In the genomic region with DNA sequence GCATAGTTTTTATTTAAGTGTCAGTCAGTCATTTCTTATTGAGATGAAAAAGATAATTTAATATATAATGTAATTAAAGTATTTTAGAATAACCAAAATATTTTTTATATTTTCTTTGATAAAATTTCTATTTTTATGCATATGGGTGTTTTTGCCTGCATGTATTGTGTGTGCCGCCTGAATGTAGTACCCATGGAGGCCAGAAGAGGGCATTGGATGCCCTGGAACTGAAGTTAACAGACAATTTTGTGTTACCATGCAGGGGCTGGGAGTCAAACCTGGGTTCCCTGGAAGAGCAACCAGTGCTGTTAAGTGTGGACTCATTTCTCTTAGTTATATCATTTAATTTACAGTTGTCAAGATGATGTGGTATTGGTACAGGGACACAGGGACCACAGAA, we compare ENCODE assay signal across 17 mouse cellular contexts.
DNase-seq lines count a peak whose midpoint lies in the region; ATAC-seq and TF ChIP-seq lines count a peak whose summit lies in the region.
"Had no signal": no experiment of that assay in that cellular context is flagged by ENCODE, and none has a peak within 500 bp of the region (broad histone marks: within the 10 kb centered on the region; RNA-seq: fewer than 3 reads in every experiment).

No protein-coding gene starts in this region.

- no peaks in the 10 kb centered on the region for H3K36me3 ChIP-seq in heart, adult 2 months (ENCODE audit: control insufficient read depth, insufficient read depth, low read length)
- H3K36me3 ChIP-seq in liver, embryonic 14.5 days (replicated peaks; ENCODE audit: control insufficient read depth, insufficient read depth, low read depth), result no peaks in the 10 kb centered on the region
- H3K36me3 ChIP-seq in liver, embryonic 11.5 days (ENCODE audit: control insufficient read depth, insufficient read depth, low read length), result no peaks in the 10 kb centered on the region
- H3K36me3 ChIP-seq: forebrain, embryonic 15.5 days; liver, embryonic 13.5 days had no signal

- TF ChIP-seq EP300 in heart, adult 2 months (IDR thresholded peaks at IDR 0.05; ENCODE audit: insufficient read depth, low read depth, low read length), result no peak
- no peak for TF ChIP-seq EP300 in liver, embryonic 14.5 days (IDR thresholded peaks at IDR 0.05; ENCODE audit: low read depth)

- no peak for TF ChIP-seq POLR2A in heart, adult 2 months (IDR thresholded peaks at IDR 0.05; ENCODE audit: insufficient read depth, low read depth, low read length)

- intact Hi-C loops in heart, adult 2 months (cut with DNase I), result no loop called here
- intact Hi-C loops in heart, postnatal 10 days (cut with DNase I), result no loop called here

- 84% methylated on average over 1 of the region's 1 CpGs for WGBS in heart, adult 2 months
- 51% methylated on average over 1 of the region's 1 CpGs for WGBS in liver, embryonic 14.5 days (ENCODE audit: insufficient replicate concordance)
- WGBS in liver, embryonic 11.5 days, result 82% methylated on average over 1 of the region's 1 CpGs

- DNase-seq in heart, adult 2 months, result no peak
- DNase-seq in heart, postnatal 10 days, result no peak
- no peak for DNase-seq in liver, embryonic 14.5 days (ENCODE audit: low read depth in 3 of 3, low spot score in 3 of 3)
- no peak for DNase-seq in liver, embryonic 11.5 days (ENCODE audit: low spot score)
- DNase-seq in ES-CJ7 (ENCODE audit: low read depth, low spot score) (peak; percentile 45), WW6 (ENCODE audit: low read depth, low spot score) (peak; percentile 13)
- DNase-seq in right cerebral cortex, postnatal 14 days, result no peak
- no peak for DNase-seq in heart, adult 18-20 months
- DNase-seq: adrenal gland, postnatal 14 days; cerebellum, adult 11 months; cerebellum, postnatal 14 days; gastrocnemius, postnatal 14 days; liver, embryonic 13.5 days; lung, postnatal 10 days; midbrain, embryonic 14.5 days had no signal

- no peak for ATAC-seq in liver, embryonic 14.5 days (ENCODE audit: insufficient read depth)
- ATAC-seq in liver, embryonic 11.5 days (replicated peaks; ENCODE audit: low FRiP score), result no peak
- ATAC-seq: forebrain, embryonic 15.5 days had no signal

- H3K27ac ChIP-seq in heart, adult 2 months, result no peak overlapping the region
- no peak overlapping the region for H3K27ac ChIP-seq in liver, embryonic 14.5 days
- no peak overlapping the region for H3K27ac ChIP-seq in liver, embryonic 11.5 days (ENCODE audit: low read depth, low read length)
- H3K27ac ChIP-seq: forebrain, embryonic 15.5 days; liver, embryonic 13.5 days had no signal

- no peaks in the 10 kb centered on the region for H3K27me3 ChIP-seq in heart, adult 2 months (ENCODE audit: control insufficient read depth, insufficient read depth, low read length)
- no peaks in the 10 kb centered on the region for H3K27me3 ChIP-seq in liver, embryonic 14.5 days (ENCODE audit: control insufficient read depth, insufficient read depth, low read length)
- H3K27me3 ChIP-seq in liver, embryonic 11.5 days (replicated peaks; ENCODE audit: control insufficient read depth, insufficient read depth, low read length), result no peaks in the 10 kb centered on the region
- H3K27me3 ChIP-seq: forebrain, embryonic 15.5 days; liver, embryonic 13.5 days; megakaryocyte, embryonic 14.5 days had no signal

- no peak overlapping the region for H3K4me2 ChIP-seq in liver, embryonic 14.5 days (ENCODE audit: low read depth)
- H3K4me2 ChIP-seq in liver, embryonic 11.5 days, result no peak overlapping the region
- H3K4me2 ChIP-seq: forebrain, embryonic 15.5 days; liver, embryonic 13.5 days had no signal

- H3K9ac ChIP-seq in heart, adult 2 months (ENCODE audit: low read depth, low read length), result no peak overlapping the region
- H3K9ac ChIP-seq in liver, embryonic 14.5 days (replicated peaks), result no peak overlapping the region
- no peak overlapping the region for H3K9ac ChIP-seq in liver, embryonic 11.5 days (ENCODE audit: low read depth, low read length)
- H3K9ac ChIP-seq: forebrain, embryonic 15.5 days; liver, embryonic 13.5 days had no signal

- TF ChIP-seq CTCF in heart, adult 2 months (IDR thresholded peaks at IDR 0.05), result peak; percentile 32
- TF ChIP-seq CTCF in liver, embryonic 14.5 days (IDR thresholded peaks at IDR 0.05; ENCODE audit: low read depth), result peak; percentile 40

- no peaks in the 10 kb centered on the region for H3K4me1 ChIP-seq in heart, adult 2 months (ENCODE audit: control insufficient read depth, insufficient read depth, low read length)
- H3K4me1 ChIP-seq in liver, embryonic 14.5 days (replicated peaks; ENCODE audit: control insufficient read depth in 2 of 2, insufficient read depth in 2 of 2, low read length in 1 of 2), result no peaks in the 10 kb centered on the region
- no peaks in the 10 kb centered on the region for H3K4me1 ChIP-seq in liver, embryonic 11.5 days (replicated peaks; ENCODE audit: control insufficient read depth, insufficient read depth, low read length)
- H3K4me1 ChIP-seq: forebrain, embryonic 15.5 days; liver, embryonic 13.5 days; megakaryocyte, embryonic 14.5 days had no signal

- no peaks in the 10 kb centered on the region for H3K9me3 ChIP-seq in liver, embryonic 14.5 days (ENCODE audit: control insufficient read depth, low read length)
- H3K9me3 ChIP-seq in liver, embryonic 11.5 days (ENCODE audit: control insufficient read depth, low read length), result no peaks in the 10 kb centered on the region
- H3K9me3 ChIP-seq: forebrain, embryonic 15.5 days; liver, embryonic 13.5 days; megakaryocyte, embryonic 14.5 days had no signal

- H3K4me3 ChIP-seq in heart, adult 2 months, result no peak overlapping the region
- H3K4me3 ChIP-seq in liver, embryonic 14.5 days (ENCODE audit: insufficient read depth in 1 of 2, low read depth in 2 of 2, low read length in 2 of 2), result no peak overlapping the region
- H3K4me3 ChIP-seq in liver, embryonic 11.5 days (ENCODE audit: low read depth, low read length), result no peak overlapping the region
- H3K4me3 ChIP-seq: forebrain, embryonic 15.5 days; liver, embryonic 13.5 days; megakaryocyte, embryonic 14.5 days had no signal

- H3K79me2 ChIP-seq in heart, adult 2 months (replicated peaks; ENCODE audit: control insufficient read depth, insufficient read depth, low read length), result no peaks in the 10 kb centered on the region

Comparison
In these comparisons a context has a peak if more than half of its experiments do, and no peak if none do; other contexts are left out.
1. DNase-seq: peak in ES-CJ7 (single experiment) and WW6 (single experiment); none in heart, adult 2 months (0 of 2), heart, postnatal 10 days (0 of 2), liver, embryonic 14.5 days (0 of 3), liver, embryonic 11.5 days (single experiment), right cerebral cortex, postnatal 14 days (single experiment) and heart, adult 18-20 months (0 of 2).